18 mouse cellular contexts compared by ENCODE assay signal in genomic region chr2:93890143-93890542, GRCm38 (mm10). TPM values are rescaled to one million over a fixed set of nuclear protein-coding genes. Genes with fewer than 3 reads are reported as not detected.
"Had no signal": no experiment of that assay in that cellular context is flagged by ENCODE, and none has a peak within 500 bp of the region (broad histone marks: within the 10 kb centered on the region; RNA-seq: fewer than 3 reads in every experiment).

No protein-coding gene starts in this region.

- H3K27ac ChIP-seq: limb, embryonic 13.5 days; liver, embryonic 14.5 days; stomach, postnatal 0 days had no signal

- H3K9me3 ChIP-seq: limb, embryonic 13.5 days; midbrain, embryonic 13.5 days had no signal

- H3K27me3 ChIP-seq: limb, embryonic 13.5 days; midbrain, embryonic 13.5 days had no signal

- H3K36me3 ChIP-seq: limb, embryonic 13.5 days; midbrain, embryonic 13.5 days had no signal

- H3K4me3 ChIP-seq: limb, embryonic 13.5 days; midbrain, embryonic 13.5 days; myocyte had no signal

- H3K4me2 ChIP-seq: limb, embryonic 13.5 days; midbrain, embryonic 13.5 days had no signal

- DNase-seq: kidney, adult 8-10 months; layer of hippocampus, adult 9-11 months; layer of hippocampus, postnatal 36 days; left cerebral cortex, postnatal 4 days; lung, adult 2 months; right cerebral cortex, postnatal 25 days; thymus, postnatal 4 days had no signal

- ATAC-seq: lung, postnatal 0 days had no signal

- H3K9ac ChIP-seq: limb, embryonic 13.5 days; liver, embryonic 14.5 days; midbrain, embryonic 13.5 days had no signal

RNA-seq across cellular contexts. Expression of gene Accsl, which starts 21.2 kb away (rescaled TPM):
- total RNA-seq: layer of hippocampus, adult 18-20 months; liver, adult 2 months had no signal
- polyA plus RNA-seq: kidney, postnatal 0 days; limb, embryonic 13.5 days; liver, adult 2 months; lung, adult 2 months; lung, postnatal 0 days; neural tube, embryonic 11.5 days; small intestine, adult 2 months; stomach, postnatal 0 days had no signal
